Mouse (Mus musculus): ENCODE results near the gene Ptafr.

DNA sequence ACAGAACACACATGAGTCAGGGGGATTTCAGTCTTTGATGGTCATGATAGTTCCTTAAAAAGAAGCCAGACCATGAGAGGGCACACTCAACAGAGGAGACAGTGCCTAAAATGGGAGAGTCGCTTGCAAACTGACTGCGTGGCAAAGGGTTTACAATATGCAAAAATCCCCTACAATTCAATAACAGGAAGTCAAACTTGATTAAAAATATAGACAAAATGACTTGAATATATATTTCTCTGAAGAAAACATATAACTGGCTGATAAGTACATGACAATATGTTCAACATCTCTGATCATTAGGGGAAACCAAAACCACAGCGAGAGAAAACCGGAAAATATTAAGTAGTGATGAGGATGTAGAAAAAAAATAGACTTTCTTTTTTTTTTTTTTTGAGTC is 22.4 kb downstream of the Ptafr start:
- TF ChIP-seq GATA1 (IDR thresholded peaks at IDR 0.05; ENCODE audit: borderline replicate concordance, low read length) (no peak), CTCF (IDR thresholded peaks at IDR 0.05; ENCODE audit: low read depth, low read length) (no peak), POLR2AphosphoS5 (IDR thresholded peaks at IDR 0.05; ENCODE audit: insufficient replicate concordance, low read depth, low read length) (no peak), GATA2 (IDR thresholded peaks at IDR 0.05; ENCODE audit: borderline replicate concordance, low read depth, low read length) (no peak)

Measured in G1E (cell line).